Mouse (Mus musculus): ENCODE results near the gene Atf6.

Gene Atf6

GRCm38 (mm10) chr1:170656518-170657227, 210.9 kb downstream of the Atf6 start:
- DNase-seq: no peak

GRCm38 (mm10) chr1:170655280-170655917, 212.2 kb downstream of the Atf6 start:
- peak in 1 of 2 experiments; percentile 69 for DNase-seq
